Mouse (Mus musculus) myocyte (in vitro differentiated cells): ENCODE results near the gene Eid3.

Experiments used
- CEBPB ChIP-seq: IDR thresholded peaks from 2 replicates; pipeline ENCODE4 v1.6.1; 2011; ENCODE audit warnings: mild to moderate bottlenecking, moderate library complexity; ENCODE audit not compliant: poor library complexity, insufficient read depth, severe bottlenecking
- E2F4 ChIP-seq: IDR thresholded peaks from one replicate; pipeline ENCODE4 v1.6.1; 2011; ENCODE audit warnings: mild to moderate bottlenecking, control low read depth, moderate library complexity; ENCODE audit not compliant: insufficient read depth
- MAX ChIP-seq: IDR thresholded peaks from one replicate; pipeline ENCODE4 v1.6.1; 2011; ENCODE audit warnings: low read depth, mild to moderate bottlenecking, control low read depth
- MYOD1 ChIP-seq, 3 experiments: IDR thresholded peaks; one replicate each; pipeline ENCODE4 v1.6.1; 2011; ENCODE audit warnings: control low read depth in 2 of 3, low read depth in 2 of 3, mild to moderate bottlenecking in 2 of 3, moderate library complexity in 1 of 3; ENCODE audit not compliant: insufficient read length in 2 of 3, control insufficient read depth in 1 of 3
- MYOG ChIP-seq, 3 experiments: IDR thresholded peaks; one replicate each; pipeline ENCODE4 v1.6.1; 2011; ENCODE audit warnings: control low read depth in 2 of 3, low read depth in 2 of 3, mild to moderate bottlenecking in 2 of 3; ENCODE audit not compliant: insufficient read length in 2 of 3, control insufficient read depth in 1 of 3, insufficient read depth in 1 of 3
- POLR2A ChIP-seq: IDR thresholded peaks from one replicate; pipeline ENCODE4 v1.6.1; 2011; ENCODE audit warnings: low read depth, mild to moderate bottlenecking, control low read depth, moderate library complexity; ENCODE audit not compliant: insufficient read length
- POLR2AphosphoS2 ChIP-seq: IDR thresholded peaks from one replicate; pipeline ENCODE4 v1.6.1; 2011; ENCODE audit warnings: low read depth, control low read depth; ENCODE audit not compliant: insufficient read length
- REST ChIP-seq: IDR thresholded peaks from one replicate; pipeline ENCODE4 v1.6.1; 2011; ENCODE audit warnings: mild to moderate bottlenecking, control low read depth, moderate library complexity; ENCODE audit not compliant: insufficient read depth, insufficient read length
- TCF12 ChIP-seq: IDR thresholded peaks from one replicate; pipeline ENCODE4 v1.6.1; 2011; ENCODE audit warnings: mild to moderate bottlenecking, control low read depth; ENCODE audit not compliant: poor library complexity, insufficient read depth, severe bottlenecking
- TCF3 ChIP-seq: IDR thresholded peaks from one replicate; pipeline ENCODE4 v1.6.1; 2011; ENCODE audit warnings: low read depth, control low read depth; ENCODE audit not compliant: insufficient read length
- USF1 ChIP-seq: IDR thresholded peaks from one replicate; pipeline ENCODE4 v1.6.1; 2011; ENCODE audit warnings: low read depth, mild to moderate bottlenecking, control low read depth, moderate library complexity

- no peak for TF ChIP-seq MYOG (IDR thresholded peaks at IDR 0.05; ENCODE audit: control insufficient read depth in 1 of 3, insufficient read depth in 1 of 3, insufficient read length in 2 of 3, low read depth in 2 of 3)
- TF ChIP-seq POLR2A = no peak
- TF ChIP-seq E2F4 = no peak
- no peak for TF ChIP-seq MAX
- no peak for TF ChIP-seq CEBPB
- TF ChIP-seq TCF12 = no peak
- no peak for TF ChIP-seq USF1
- no peak for TF ChIP-seq REST
- TF ChIP-seq POLR2AphosphoS2 = no peak
- no peak for TF ChIP-seq TCF3
- TF ChIP-seq MYOD1 (IDR thresholded peaks at IDR 0.05; ENCODE audit: control insufficient read depth in 1 of 3, insufficient read length in 2 of 3, low read depth in 2 of 3) = no peak
These were observed 5.5 kb upstream of the Eid3 start for GRCm38 (mm10) chr10:82860929-82861315.
